Mouse (Mus musculus): Measurements from ENCODE around the gene Adgrf2.

DNA sequence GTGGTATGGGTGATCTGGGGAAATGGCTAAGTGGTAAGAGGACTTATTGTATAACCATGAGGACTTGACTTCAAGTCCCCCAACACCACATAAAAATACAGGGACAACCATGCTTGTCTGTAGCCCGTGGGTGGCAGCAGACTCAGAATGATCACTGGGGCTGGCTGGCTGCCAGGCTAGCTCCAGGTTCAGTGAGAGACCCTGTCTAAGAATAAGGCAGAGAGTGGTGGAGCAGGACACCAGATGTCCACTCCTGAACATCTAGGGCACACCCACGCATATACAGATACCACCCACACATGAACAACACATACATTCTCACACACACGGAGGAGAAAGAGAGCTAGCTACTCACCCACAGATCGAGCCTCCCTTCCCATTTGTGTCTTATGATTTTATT is 47.2 kb downstream of the Adgrf2 start:
- TF ChIP-seq POLR2A (IDR thresholded peaks at IDR 0.05; ENCODE audit: borderline replicate concordance, insufficient read depth, low read length): no peak
- TF ChIP-seq CTCF (IDR thresholded peaks at IDR 0.05; ENCODE audit: borderline replicate concordance, insufficient read depth, low read depth, low read length): no peak

Data from cerebellum, adult 2 months (tissue).